Mouse (Mus musculus) intestine, embryonic 15.5 days (tissue): ENCODE measurements around the gene Trak1. TPM values are rescaled to one million over a fixed set of nuclear protein-coding genes. Genes with fewer than 3 reads are reported as not detected.

Source experiments
- ATAC-seq: fragments of 200-750 bp; cut with Nextera tagmentation; 2 replicates; pipeline ENCODE4 v1.8.0; 2017; ENCODE audit warnings: moderate TSS enrichment, moderate library complexity
- H3K27ac ChIP-seq: fragments of 300-500 bp; sonication (generic); 2 replicates; pipeline ENCODE4 v1.5.1; 2015; ENCODE audit warnings: mild to moderate bottlenecking, inconsistent platforms
- H3K27me3 ChIP-seq: fragments of 300-500 bp; sonication (generic); replicated peaks from 2 replicates; pipeline ENCODE4 v1.6.1; 2015; ENCODE audit warnings: inconsistent platforms
- H3K36me3 ChIP-seq: fragments of 300-500 bp; sonication (generic); 2 replicates; pipeline ENCODE4 v1.6.1; 2015; ENCODE audit warnings: inconsistent platforms
- H3K4me1 ChIP-seq: fragments of 300-500 bp; sonication (generic); replicated peaks from 2 replicates; pipeline ENCODE4 v1.6.1; 2015; ENCODE audit warnings: inconsistent platforms
- H3K4me2 ChIP-seq: fragments of 300-500 bp; sonication (generic); replicated peaks from 2 replicates; pipeline ENCODE4 v1.6.1; 2015; ENCODE audit warnings: mild to moderate bottlenecking, inconsistent platforms
- H3K4me3 ChIP-seq: fragments of 300-500 bp; sonication (generic); replicated peaks from 2 replicates; pipeline ENCODE4 v1.5.1; 2015; ENCODE audit warnings: inconsistent platforms
- H3K9ac ChIP-seq: fragments of 300-500 bp; sonication (generic); 2 replicates; pipeline ENCODE4 v1.6.1; 2015; ENCODE audit warnings: inconsistent platforms
- H3K9me3 ChIP-seq: fragments of 300-500 bp; sonication (generic); 2 replicates; pipeline ENCODE4 v1.6.1; 2016; ENCODE audit warnings: inconsistent platforms
- WGBS: fragments of 180-500 bp; shearing (Covaris S2); methylation state at CpG from one replicate; pipeline ENCODE4 v1.1.7; 2015; 5-methylcytosine and 5-hydroxymethylcytosine counted together
- polyA plus RNA-seq: library from polyadenylated mRNA; unstranded; fragments of >200 nt; fragmentation: Nextera tagmentation; extraction: Ambion mirVana; gene quantifications from 2 replicates; pipeline ENCODE4 v1.2.1, GENCODE M21; 2015

Trak1 gene
- polyA plus RNA-seq, 1 experiment from 2014 or later, result 20.9 TPM

DNA sequence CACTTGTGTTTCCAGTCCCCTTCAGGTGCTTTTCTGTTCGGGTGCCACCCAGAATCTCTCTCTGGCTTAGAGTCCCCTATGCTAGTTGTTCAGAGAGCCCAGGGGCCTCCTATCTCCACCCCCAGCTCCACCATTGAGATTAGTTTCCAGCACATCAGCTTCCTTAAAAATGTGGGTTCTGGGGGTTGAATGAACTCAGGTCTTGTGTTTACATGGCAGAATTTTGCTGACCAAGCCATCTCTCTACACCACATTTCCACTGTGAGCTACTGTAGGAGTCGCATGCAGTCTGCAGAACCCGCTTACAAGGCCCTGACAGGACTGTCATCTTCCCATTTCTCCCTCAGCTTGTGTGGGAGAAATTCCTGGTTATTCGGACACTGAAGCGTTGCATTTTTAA is 32.8 kb downstream of the Trak1 start:
- Histone ChIP-seq H3K27ac (no peak overlapping the region), H3K4me3 (no peak overlapping the region), H3K4me2 (no peak overlapping the region), H3K27me3 (no peaks in the 10 kb centered on the region), H3K9me3 (no peaks in the 10 kb centered on the region), H3K4me1 (peaks cover 16% of the 10 kb centered on the region), H3K9ac (no peak overlapping the region), H3K36me3 (no peaks in the 10 kb centered on the region)
- WGBS, result 87% methylated on average over 5 of the region's 5 CpGs
- no peak for ATAC-seq

DNA sequence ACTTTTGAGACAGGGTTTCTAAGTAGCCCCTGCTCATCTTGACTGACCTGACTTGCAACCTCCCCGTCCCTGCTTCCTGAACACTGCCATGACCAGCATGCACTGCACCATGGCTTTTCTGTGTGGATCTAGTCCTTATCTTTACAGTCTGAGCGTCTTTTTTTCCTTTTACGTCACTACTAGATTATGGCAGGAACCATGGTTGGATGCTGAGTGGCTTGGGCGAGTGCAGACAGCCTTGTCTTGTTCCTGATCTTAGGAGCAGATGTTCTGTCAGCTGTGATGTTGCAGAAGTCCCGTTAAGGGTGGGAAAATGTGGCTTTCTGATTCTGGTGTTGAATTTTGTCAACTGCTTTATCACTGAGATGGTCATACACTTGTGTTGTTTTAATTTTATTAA is 34.1 kb downstream of the Trak1 start:
- WGBS, result 20% methylated on average over 5 of the region's 5 CpGs
- peak overlapping the region; percentile 64 for H3K27ac ChIP-seq
- H3K36me3 ChIP-seq, result no peaks in the 10 kb centered on the region
- no peak overlapping the region for H3K4me2 ChIP-seq
- H3K27me3 ChIP-seq, result no peaks in the 10 kb centered on the region
- no peaks in the 10 kb centered on the region for H3K9me3 ChIP-seq
- peak; percentile 41 for ATAC-seq
- H3K4me3 ChIP-seq, result no peak overlapping the region
- peaks cover 27% of the 10 kb centered on the region for H3K4me1 ChIP-seq
- H3K9ac ChIP-seq, result no peak overlapping the region

DNA sequence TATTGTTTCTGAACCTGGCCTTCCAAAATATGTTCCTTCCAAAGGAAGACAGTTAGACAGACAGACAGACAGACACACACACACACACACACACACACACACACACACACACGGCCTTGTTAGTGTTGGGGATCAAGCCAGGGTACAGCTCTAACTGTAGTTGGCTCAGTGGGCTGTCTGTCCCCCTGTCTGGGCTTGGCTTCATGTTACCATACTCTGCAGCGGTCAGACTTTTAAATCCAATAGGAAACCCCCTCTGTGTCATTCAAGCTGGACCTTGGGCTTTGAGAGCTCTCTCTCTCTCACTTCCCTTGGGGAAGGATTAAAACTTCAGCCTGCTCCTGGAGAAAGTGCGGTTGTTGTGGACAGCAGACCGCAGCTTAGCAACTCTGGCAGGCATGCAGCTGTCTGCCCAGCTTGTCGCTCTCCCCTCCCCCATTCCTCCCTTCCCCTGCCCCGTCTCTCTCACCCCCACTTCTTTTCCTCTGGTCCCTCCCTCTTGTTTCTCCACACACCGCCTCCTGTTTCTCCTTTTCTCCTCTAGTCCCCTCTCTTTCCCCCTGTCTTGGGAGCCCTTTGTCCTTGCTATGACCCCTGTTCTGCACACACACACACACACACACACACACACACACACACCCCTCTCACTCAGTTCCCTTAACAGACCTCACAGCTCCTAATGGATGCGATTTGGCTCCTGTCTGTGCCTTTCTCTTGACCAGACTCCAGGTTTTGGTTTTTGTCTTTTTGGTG is 34.8 kb downstream of the Trak1 start:
- Histone ChIP-seq H3K27me3 (no peaks in the 10 kb centered on the region), H3K4me1 (peaks cover 32% of the 10 kb centered on the region), H3K9ac (no peak overlapping the region), H3K9me3 (no peaks in the 10 kb centered on the region), H3K27ac (peak overlapping the region; percentile 63), H3K4me3 (no peak overlapping the region), H3K4me2 (0 out of 2 replicates have a peak overlapping the region, but pooled peaks have one; percentile 3), H3K36me3 (no peaks in the 10 kb centered on the region)
- peak; percentile 65 for ATAC-seq
- WGBS, result 6% methylated on average over 8 of the region's 8 CpGs

DNA sequence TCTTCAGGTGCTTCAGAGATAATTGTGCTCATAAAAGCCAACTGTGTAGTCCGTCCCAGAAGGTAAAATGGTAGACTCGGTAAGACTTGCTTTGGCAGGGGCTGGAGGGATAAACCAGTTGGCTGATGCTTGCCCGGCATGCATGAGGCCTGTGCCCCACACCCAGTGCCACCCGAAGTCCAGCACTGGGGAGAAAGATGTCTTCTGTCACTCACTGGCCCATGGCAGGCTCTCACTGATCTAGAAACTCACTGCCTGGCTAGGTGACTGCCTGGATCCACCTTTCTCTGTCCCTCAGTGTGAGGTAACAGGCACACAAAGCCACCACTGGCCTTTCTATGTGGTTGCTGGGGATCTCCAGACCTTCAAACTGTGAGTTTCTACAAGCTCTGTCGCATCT is 36.3 kb downstream of the Trak1 start:
- H3K9me3 ChIP-seq, result no peaks in the 10 kb centered on the region
- H3K4me1 ChIP-seq, result peaks cover 46% of the 10 kb centered on the region
- H3K9ac ChIP-seq, result no peak overlapping the region
- no peak for ATAC-seq
- no peak overlapping the region for H3K4me3 ChIP-seq
- no peak overlapping the region for H3K4me2 ChIP-seq
- no peaks in the 10 kb centered on the region for H3K27me3 ChIP-seq
- no peaks in the 10 kb centered on the region for H3K36me3 ChIP-seq
- H3K27ac ChIP-seq, result 0 out of 2 replicates have a peak overlapping the region, but pooled peaks have one; percentile 18
- 74% methylated on average over 5 of the region's 5 CpGs for WGBS

DNA sequence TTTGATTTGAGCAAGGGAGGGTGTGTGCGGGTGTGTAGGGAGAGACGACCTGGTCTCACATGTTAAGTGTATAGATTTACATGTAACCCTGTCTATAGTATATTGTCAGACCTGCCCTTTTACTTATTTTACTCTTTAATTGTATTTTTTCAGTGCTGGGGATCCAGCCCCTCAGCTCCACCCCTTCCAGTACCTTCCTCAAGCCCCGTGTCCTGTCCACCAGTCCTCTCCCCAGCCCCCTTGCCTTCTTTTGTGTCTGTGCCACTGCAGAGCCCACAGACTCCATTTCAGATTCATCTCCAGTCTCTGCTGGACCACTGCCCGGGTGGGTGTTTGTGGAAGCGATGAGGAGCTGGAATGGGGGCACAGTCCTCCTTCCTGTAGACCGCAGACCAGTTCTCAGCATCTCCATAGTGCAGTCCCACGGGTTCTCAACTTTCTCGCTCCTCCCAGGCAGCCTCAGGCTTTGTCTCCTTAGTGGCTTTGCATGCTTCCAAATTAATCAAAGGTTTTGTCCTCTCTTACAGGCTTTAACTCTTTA is 37.1 kb downstream of the Trak1 start:
- H3K4me1 ChIP-seq, result peaks cover 44% of the 10 kb centered on the region
- 42% methylated on average over 8 of the region's 8 CpGs for WGBS
- no peak overlapping the region for H3K9ac ChIP-seq
- 0 out of 2 replicates have a peak overlapping the region, but pooled peaks have one; percentile 18 for H3K27ac ChIP-seq
- no peaks in the 10 kb centered on the region for H3K36me3 ChIP-seq
- no peak overlapping the region for H3K4me2 ChIP-seq
- no peaks in the 10 kb centered on the region for H3K27me3 ChIP-seq
- no peaks in the 10 kb centered on the region for H3K9me3 ChIP-seq
- ATAC-seq, result no peak
- H3K4me3 ChIP-seq, result no peak overlapping the region

DNA sequence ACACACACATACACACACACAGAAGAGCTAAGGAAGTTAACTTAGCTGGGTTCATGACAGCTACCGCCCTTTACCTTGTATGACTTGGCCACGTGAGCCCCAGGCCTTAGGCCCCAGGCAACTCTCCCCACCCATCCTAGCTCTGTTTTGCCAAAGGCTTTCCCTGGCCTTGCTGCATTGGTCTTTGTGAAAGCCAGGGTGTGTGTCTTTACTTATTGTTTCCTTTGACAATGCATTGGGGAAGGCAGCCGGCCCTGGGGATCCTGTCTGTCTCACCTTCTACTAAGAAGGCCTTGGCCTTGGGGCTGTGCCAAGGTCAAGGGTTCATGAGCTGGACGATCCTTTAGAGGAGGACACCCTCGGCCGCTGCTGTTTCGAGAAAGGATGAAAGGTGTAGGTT is 38.3 kb downstream of the Trak1 start:
- Histone ChIP-seq H3K9me3 (no peaks in the 10 kb centered on the region), H3K27ac (0 out of 2 replicates have a peak overlapping the region, but pooled peaks have one; percentile 44), H3K4me2 (no peak overlapping the region), H3K9ac (no peak overlapping the region), H3K27me3 (no peaks in the 10 kb centered on the region), H3K4me3 (no peak overlapping the region), H3K36me3 (no peaks in the 10 kb centered on the region), H3K4me1 (peaks cover 44% of the 10 kb centered on the region)
- 45% methylated on average over 7 of the region's 7 CpGs for WGBS
- ATAC-seq, result no peak

DNA sequence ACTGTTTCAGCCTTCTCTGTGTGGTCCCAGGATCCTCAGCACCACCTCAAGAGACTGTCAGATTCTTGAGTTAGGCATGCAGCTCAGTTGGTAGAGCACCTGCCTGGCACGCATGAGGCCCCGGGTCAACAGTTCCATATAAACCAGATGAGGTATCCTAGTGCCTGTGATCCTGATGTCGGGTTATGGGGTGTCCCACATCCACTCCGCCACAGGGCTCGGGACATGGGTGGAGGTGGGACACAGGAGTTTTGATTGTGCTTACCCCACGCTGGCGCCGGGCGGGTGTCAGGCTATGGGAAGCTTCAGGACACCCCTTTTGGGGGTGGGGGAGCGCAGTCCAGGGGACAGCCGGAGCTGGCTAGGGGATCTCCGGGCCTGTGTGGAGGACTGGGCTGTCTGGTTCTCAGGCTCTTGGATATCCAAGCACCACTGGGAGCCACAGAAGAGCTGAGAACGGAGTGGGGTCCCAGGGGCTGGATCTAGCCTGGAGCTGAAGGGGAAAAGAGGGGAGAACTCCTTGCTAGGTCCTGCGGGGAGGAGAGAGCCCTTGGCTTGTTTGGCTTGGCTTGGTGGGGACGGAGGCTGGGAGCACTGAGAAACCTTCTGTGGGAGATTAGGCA is 39.1 kb downstream of the Trak1 start:
- H3K27ac ChIP-seq, result peak overlapping the region; percentile 74

DNA sequence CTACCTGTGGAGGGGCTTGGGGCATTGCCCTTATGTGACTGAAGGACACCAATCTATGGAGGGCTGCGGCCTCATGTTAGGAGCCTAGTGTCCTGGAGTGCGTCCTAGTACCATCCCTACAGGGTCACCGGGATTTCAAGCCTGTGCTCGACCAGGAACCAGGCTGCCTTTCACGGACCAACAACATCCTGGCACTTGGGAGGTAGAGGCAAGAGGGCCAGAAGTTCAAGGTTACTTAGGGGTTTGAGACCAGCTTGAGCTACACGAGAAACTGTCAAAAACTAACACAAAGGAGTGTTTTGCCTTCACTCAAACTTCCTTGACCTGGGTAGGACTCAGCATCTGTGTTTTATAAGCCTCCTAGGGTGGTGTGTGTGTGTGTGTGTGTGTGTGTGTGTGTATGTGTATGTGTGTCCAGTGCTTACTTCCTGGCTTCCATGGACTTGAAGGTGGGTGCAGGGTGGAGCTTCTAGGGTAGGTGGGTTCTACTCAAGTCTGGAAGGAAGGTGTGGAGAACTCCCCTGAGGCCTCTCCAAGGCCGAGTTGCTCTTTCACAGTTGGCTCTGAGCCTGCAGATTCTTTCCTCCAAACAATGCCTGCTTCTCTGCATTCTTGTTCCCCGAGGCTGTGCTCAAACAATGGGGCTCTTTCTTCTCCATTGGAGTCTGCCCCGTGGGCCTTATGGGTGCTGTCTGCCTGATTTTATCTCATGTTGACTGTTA is 40.1 kb downstream of the Trak1 start:
- Histone ChIP-seq H3K9ac (no peak overlapping the region; the same call in 1 of the 2 replicates), H3K4me1 (peaks cover 41% of the 10 kb centered on the region), H3K9me3 (no peaks in the 10 kb centered on the region), H3K4me3 (no peak overlapping the region), H3K27me3 (no peaks in the 10 kb centered on the region), H3K27ac (peak overlapping the region; percentile 74), H3K4me2 (no peak overlapping the region), H3K36me3 (no peaks in the 10 kb centered on the region)
- WGBS, result 41% methylated on average over 9 of the region's 9 CpGs
- ATAC-seq, result peak; percentile 77

More for the DNA sequence above, 39.1 kb downstream of the Trak1 start:
- no peak overlapping the region for H3K4me3 ChIP-seq
- no peak for ATAC-seq
- H3K9me3 ChIP-seq, result no peaks in the 10 kb centered on the region
- H3K36me3 ChIP-seq, result no peaks in the 10 kb centered on the region
- no peaks in the 10 kb centered on the region for H3K27me3 ChIP-seq
- 93% methylated on average over 15 of the region's 15 CpGs for WGBS
- peaks cover 44% of the 10 kb centered on the region for H3K4me1 ChIP-seq
- H3K9ac ChIP-seq, result no peak overlapping the region
- no peak overlapping the region for H3K4me2 ChIP-seq

DNA sequence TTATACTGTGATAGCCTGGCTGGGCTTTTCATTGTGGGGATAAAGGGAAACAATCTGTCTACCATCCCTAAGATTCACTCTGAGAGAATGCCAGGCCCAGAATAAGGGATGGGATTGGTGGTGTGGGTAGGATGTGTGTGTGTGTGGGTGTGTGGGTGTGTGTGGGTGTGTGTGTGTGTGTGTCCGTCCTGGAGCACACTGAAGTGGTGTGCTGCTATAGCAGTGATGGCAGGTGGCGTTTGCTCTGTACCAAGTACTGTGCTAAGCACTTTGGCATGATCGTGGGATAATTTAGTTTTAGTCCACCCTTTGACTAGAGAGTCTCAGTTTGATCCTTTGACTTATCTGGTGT is 40.6 kb downstream of the Trak1 start:
- Histone ChIP-seq H3K27ac (peak overlapping the region; percentile 74), H3K36me3 (no peaks in the 10 kb centered on the region), H3K9ac (no peak overlapping the region; the same call in 1 of the 2 replicates), H3K4me1 (peaks cover 45% of the 10 kb centered on the region), H3K9me3 (no peaks in the 10 kb centered on the region), H3K4me2 (no peak overlapping the region), H3K4me3 (no peak overlapping the region), H3K27me3 (no peaks in the 10 kb centered on the region)
- no peak for ATAC-seq
- WGBS, result 69% methylated on average over 3 of the region's 3 CpGs

DNA sequence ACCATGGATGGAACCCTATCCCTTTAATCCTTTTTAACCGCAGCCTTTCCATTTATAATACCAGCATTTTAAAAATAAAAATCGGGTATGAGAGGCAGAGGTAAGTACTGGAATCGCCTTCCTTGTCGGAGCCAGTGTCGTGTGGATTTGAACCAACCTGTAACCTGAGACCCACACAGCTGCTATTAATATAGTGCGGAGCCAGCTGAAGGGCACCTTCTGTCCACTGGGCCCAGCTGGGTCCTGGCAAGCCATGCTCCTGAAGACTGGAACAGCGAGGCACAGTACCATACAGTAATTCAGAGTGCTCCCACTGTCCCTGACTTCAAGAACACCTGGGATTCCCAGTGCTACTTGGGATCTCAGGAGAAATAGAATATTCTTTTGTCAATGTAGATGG is 44.5 kb downstream of the Trak1 start:
- 90% methylated on average over 7 of the region's 7 CpGs for WGBS
- H3K4me2 ChIP-seq, result no peak overlapping the region
- H3K9ac ChIP-seq, result no peak overlapping the region
- no peaks in the 10 kb centered on the region for H3K27me3 ChIP-seq
- ATAC-seq, result no peak
- no peak overlapping the region for H3K27ac ChIP-seq
- peaks cover 30% of the 10 kb centered on the region for H3K4me1 ChIP-seq
- no peaks in the 10 kb centered on the region for H3K9me3 ChIP-seq
- H3K36me3 ChIP-seq, result no peaks in the 10 kb centered on the region
- no peak overlapping the region for H3K4me3 ChIP-seq

DNA sequence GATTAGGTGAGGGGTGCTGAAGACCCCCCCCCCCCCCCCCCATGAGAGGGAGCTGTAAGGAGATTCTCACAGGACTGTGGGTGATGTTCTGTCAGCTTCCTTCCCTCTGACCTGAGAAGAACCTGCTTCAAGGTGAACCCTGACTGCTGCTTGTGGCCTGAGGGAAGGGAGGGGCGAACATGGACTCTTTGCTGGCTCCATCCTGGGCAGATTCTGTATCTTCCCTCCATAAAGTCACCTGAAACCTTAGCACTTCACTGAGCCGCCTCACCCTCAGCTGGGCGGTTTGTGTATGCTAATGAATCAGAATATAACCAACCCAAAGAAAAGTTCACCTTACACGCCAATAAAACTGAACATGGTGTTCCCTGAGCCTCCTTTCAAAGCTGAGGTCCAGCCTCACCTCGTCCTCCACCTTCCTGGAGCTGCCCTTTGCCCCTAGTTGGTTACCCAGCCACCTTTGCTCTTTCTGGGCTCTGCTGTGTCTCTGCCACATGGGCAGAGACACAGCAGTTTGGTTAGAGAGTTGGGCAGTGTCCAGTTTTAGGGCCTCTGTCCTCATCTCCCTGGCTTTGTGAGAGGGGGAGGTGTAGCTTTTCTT is 45.3 kb downstream of the Trak1 start:
- Histone ChIP-seq H3K27ac (no peak overlapping the region), H3K4me2 (no peak overlapping the region), H3K27me3 (no peaks in the 10 kb centered on the region), H3K9me3 (no peaks in the 10 kb centered on the region), H3K4me3 (no peak overlapping the region), H3K4me1 (peaks cover 30% of the 10 kb centered on the region), H3K9ac (no peak overlapping the region), H3K36me3 (no peaks in the 10 kb centered on the region)
- no peak for ATAC-seq
- WGBS, result 88% methylated on average over 5 of the region's 5 CpGs
